Mouse (Mus musculus) G1E-ER4 (cell line): Measurements from ENCODE around the gene Tasp1. TPM values are rescaled to one million over a fixed set of nuclear protein-coding genes. Genes with fewer than 3 reads are reported as not detected.

Experiments
- GATA1 ChIP-seq: IDR thresholded peaks from one replicate; pipeline ENCODE4 v1.8.0; 2012; ENCODE audit warnings: low read length, inconsistent platforms
- polyA plus RNA-seq: library from polyadenylated mRNA; stranded (reverse); fragments of >175 nt; gene quantifications from 2 replicates; pipeline ENCODE4 v1.2.3, GENCODE M21; 2012

Tasp1 gene
- polyA plus RNA-seq, 1 experiment = 2.5 TPM

DNA sequence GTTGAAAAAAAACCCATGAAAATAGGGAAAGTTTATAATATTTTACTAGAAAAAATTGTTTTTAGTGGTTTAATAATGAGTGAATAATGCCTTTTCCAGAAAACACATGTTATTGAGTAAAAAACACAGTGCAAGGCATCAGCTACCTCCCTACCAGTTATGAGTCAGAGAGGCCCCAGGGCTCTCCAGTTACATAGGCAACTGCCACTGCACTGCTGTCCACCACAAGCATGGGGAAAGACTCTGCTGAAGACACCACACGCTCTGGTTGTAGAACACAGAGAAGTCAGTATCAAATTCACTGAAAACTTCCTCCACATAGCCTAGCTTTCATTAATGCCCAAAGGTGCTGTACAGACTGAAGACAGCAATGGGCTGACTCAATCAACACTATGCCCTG, 217.0 kb downstream of the Tasp1 start:
- no peak for TF ChIP-seq GATA1

DNA sequence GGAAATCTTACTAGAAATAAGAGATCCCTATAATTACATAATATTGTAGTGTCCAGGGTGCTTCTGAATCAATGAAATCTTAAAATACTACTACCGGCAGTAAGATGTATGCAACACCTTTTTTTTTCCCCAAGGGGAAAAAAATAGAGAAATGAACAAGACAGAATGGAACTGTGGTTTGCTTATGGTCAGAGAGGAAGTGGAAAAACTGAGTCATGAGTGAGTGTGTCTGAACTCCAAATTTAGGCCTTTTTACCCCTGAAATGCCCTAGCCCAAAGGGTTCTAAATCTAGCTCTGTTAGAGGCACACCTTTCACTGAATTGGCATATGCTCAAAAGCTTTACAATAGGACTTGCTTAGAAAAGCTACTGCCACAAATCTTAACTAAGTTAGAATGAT, 225.2 kb downstream of the Tasp1 start:
- no peak for TF ChIP-seq GATA1

DNA sequence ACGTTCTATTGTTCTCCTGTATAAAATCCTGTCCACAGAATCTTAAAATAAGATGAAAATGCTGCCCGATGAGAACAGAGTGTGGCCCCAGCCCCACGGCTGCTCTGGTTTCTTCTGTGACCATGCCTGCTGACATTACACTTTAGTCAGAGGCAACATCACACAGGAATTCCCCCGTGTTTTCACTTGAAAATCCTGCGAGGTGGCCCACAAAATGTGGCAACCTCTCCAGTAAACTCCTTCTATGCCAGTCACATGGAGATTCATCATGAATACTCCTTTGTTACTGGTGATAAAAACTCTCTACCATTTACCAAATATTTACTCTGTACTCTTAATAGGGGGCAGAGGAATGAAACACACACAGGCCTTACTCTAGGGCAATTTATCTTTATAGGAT, 225.7 kb downstream of the Tasp1 start:
- TF ChIP-seq GATA1 = no peak

DNA sequence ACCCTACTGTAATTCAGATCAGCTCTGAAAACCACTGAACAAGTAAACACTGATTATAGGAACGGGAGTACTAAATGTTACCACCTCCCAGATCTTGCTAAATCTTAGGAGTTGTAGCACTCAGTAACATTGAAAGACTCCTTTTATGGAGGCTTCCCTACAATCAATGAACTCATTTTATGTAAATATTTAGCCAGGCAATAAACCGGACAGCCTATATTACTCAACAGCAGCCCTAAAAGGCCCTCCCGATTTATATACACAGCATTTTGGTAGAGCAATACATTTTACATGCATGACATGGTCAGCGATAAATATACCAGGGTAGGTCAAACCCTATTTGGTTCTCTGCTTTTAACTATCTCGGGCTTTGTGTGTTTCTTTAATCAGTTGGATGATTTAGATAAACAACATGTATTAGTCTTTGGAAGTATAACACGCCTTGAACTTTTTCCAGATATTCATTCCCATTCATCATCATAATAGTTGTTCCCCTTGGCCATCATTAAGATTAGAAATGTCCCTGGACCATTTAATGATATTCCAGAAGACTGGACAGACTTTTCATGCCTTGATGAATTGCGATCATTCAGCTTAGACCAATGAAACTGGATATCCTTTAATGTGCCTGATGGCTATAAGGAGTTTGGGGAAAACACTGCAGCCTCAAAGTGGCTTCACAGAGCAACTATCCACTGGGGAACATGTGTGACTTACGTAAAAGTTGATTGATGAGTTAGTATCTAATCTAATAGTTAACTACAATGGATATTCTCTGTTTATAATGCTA, 244.8 kb downstream of the Tasp1 start:
- TF ChIP-seq GATA1 = no peak

DNA sequence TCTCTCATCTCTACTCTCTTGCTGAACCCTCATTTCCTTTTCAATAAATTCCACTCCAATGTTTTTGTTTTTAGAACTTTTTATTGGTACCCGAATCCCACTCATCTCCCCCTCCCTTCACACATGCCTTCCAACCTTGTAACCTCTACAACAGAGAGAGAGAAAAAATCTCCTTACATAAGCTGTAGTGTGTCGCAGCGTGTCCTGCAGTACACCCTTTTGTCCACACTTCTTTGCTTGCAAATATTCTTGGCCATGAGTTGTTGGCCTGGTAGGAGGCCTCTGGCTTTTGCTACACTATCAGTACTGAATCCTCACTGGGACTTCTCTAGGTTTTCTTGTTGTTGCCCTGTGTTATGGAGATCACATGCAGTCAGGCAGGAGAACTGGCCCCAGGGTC, 249.3 kb downstream of the Tasp1 start:
- no peak for TF ChIP-seq GATA1

DNA sequence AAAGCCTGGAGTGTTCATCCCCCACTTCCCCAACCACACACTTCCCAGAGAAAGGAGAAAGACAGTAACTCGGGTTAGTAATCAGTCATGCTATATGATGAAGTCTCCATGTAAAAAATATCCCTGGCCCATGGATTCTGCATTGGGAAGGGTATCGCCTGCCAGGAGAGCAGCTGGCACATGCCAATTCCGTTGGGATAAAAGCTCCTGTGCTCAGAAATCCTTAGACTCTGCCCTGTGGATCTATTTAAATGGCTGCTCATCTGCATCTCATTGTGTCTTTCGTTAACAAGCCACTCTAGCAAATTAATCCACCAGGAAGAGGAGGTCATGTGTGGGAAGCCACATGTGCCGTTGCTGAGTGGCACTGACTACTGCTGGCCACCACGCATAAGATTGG, 258.7 kb downstream of the Tasp1 start:
- TF ChIP-seq GATA1 = no peak

DNA sequence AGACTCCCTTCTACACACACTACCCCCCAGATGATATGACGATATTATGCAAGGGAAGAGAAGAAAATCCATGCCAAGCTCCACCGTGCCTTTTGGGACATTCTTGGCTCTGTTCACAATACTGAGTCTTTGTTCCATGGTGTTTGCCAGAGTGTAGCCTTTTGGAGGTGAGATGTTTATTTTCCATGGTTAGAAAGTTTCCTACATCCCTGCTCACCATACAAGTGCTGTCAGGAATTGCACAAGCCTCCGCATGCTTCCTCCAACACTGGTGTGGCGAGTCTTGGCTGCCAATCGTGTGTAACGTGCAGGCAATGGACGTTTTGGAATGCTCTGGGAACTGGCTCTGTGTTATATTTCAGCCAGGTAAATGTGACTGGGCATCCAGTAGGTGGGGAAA, 262.6 kb downstream of the Tasp1 start:
- TF ChIP-seq GATA1 = no peak

DNA sequence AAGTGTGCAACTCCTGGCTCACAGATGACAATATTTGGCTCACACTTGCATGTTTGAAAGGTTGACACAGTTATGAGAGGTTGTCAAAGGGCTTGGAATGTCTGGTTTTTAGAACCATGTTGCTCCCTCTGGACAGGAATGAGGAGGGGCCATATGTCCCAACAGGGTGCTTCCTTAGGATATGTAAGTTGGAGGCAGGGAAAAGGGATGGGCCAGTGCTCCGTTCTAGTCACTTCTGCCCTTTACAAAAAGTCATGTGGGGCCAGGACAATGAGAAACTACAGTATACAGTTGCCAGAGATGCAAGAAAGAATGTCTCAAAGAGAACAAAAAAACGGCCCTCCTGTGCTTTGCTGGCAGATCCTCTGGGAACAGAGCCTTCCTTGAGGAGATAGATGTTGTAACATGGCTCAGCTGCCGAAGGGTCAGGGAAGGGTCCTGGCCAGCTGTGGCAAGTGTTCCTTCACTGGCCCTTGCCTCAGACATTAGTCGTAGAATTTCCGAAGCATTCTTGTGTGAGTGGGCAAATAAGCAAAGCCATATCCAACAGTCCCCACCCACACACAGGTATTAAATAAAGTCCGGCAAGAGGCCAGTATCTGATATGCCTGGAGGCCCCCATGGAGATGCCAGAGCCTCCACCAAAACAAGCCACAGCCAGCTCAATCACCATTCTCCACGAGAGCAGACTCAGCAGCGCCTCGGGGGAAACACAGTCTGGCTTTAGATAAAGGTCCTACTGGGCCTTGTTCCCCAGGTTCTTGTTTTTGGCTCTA, 274.1 kb downstream of the Tasp1 start:
- TF ChIP-seq GATA1 = no peak

DNA sequence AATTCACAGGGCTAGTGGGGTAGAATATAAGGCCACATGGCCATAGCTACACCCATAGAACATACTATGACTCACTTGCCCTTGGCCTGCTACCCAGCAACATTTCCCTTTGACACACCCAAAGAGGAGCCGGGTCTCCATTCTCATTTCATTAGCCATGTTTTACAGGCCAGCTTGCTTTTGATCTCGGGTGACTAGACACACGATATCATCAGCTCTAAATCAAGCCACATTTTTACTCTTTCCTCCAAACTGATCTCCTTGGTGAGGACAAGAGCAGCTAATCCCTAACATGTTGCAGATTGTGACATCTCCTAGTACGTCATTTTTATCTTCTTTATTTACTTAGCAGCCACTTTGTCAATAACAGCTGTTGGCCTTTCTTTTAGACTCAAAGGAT, 277.9 kb downstream of the Tasp1 start:
- no peak for TF ChIP-seq GATA1

DNA sequence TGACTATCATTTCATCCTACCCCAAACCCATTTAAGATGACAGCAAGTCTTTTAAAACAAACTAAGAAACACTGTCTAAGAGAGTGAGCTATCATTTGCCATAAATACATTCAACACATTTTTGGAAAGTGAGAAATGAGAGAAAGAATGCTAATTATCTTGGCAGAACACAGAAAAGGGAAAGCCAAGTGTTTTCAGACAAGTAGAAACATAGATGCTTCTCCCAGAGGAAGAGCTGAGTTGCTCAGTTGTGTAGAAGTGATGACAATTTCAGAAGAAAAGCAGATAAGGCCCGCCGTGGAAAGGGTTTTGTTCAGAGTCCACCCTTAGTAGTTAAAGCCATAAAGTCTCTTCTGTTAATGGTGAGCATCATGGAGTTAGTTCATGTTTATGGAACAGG, 281.7 kb downstream of the Tasp1 start:
- no peak for TF ChIP-seq GATA1

DNA sequence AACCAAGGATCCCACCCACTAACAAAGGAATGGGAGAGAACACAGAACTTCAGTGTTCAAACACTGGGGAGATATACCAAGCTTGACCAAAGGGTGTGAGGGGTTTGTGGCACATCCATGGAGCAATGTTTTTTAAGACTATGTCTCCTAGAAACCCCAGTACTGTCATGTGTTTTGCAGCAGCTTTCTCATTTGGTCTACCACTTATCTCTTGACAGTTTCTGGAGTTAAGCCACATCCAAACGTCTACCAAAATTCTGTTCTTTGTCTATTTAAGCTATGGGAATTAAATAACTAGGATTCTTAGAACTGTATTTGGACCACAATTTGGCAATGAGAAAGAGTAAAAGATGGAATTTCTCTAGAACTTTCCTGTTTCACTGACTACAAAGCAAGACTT, 282.1 kb downstream of the Tasp1 start:
- no peak for TF ChIP-seq GATA1

Other genes starting within 250 kb of the Tasp1 start
- not detected in 2 replicates for gene Gm17374, start 85.2 kb upstream of the Tasp1 start, polyA plus RNA-seq
- gene Esf1, start 103.8 kb upstream of the Tasp1 start, polyA plus RNA-seq = 1.3 and 2.8 TPM in 2 replicates
- gene Ndufaf5, start 103.8 kb upstream of the Tasp1 start, polyA plus RNA-seq = 14.4 and 15.1 TPM in 2 replicates